Mouse (Mus musculus): Measurements from ENCODE around the gene Ddrgk1.

GRCm38 (mm10) chr2:130706602-130707001 is 42.1 kb upstream of the Ddrgk1 start:
- TF ChIP-seq GATA1 (IDR thresholded peaks at IDR 0.05; ENCODE audit: low read length), result no peak
- no peak for TF ChIP-seq TAL1 (IDR thresholded peaks at IDR 0.05; ENCODE audit: low read length)

Measured in erythroblast, embryonic 14.5 days (primary cell).